Mouse (Mus musculus) forebrain, embryonic 16.5 days (tissue): ENCODE measurements around the gene Fbxl20. TPM values are rescaled to one million over a fixed set of nuclear protein-coding genes. Genes with fewer than 3 reads are reported as not detected.

Experiments
- ATAC-seq: fragments of 200-750 bp; cut with Nextera tagmentation; 2 replicates; pipeline ENCODE4 v1.8.0; 2017; ENCODE audit warnings: mild to moderate bottlenecking, moderate library complexity
- H3K27ac ChIP-seq: fragments of 300-500 bp; sonication (generic); 2 replicates; pipeline ENCODE4 v1.5.1; 2014; ENCODE audit warnings: low read length, control low read depth
- H3K27me3 ChIP-seq: fragments of 300-500 bp; sonication (generic); replicated peaks from 2 replicates; pipeline ENCODE4 v1.6.1; 2014; ENCODE audit warnings: low read length; ENCODE audit not compliant: control insufficient read depth, insufficient read depth
- H3K36me3 ChIP-seq: fragments of 300-500 bp; sonication (generic); 2 replicates; pipeline ENCODE4 v1.6.1; 2014; ENCODE audit not compliant: control insufficient read depth, insufficient read depth
- H3K4me1 ChIP-seq: fragments of 300-500 bp; sonication (generic); replicated peaks from 2 replicates; pipeline ENCODE4 v1.6.1; 2014; ENCODE audit warnings: low read length; ENCODE audit not compliant: control insufficient read depth, insufficient read depth
- H3K4me2 ChIP-seq: fragments of 300-500 bp; sonication (generic); 2 replicates; pipeline ENCODE4 v1.6.1; 2014; ENCODE audit warnings: mild to moderate bottlenecking, low read length, control low read depth
- H3K4me3 ChIP-seq: fragments of 300-500 bp; sonication (generic); replicated peaks from 2 replicates; pipeline ENCODE4 v1.5.1; 2014; ENCODE audit warnings: mild to moderate bottlenecking, low read length, control low read depth
- H3K9ac ChIP-seq: fragments of 300-500 bp; sonication (generic); replicated peaks from 2 replicates; pipeline ENCODE4 v1.6.1; 2014; ENCODE audit warnings: low read depth, low read length, control low read depth
- H3K9me3 ChIP-seq: fragments of 300-500 bp; sonication (generic); 2 replicates; pipeline ENCODE4 v1.6.1; 2016; ENCODE audit warnings: low read length; ENCODE audit not compliant: control insufficient read depth
- WGBS: fragments of 180-500 bp; shearing (Covaris S2); extraction: QIAGEN DNeasy Blood & Tissue Kit; methylation state at CpG from one replicate; pipeline ENCODE4 v1.1.7; 2014; 5-methylcytosine and 5-hydroxymethylcytosine counted together
- polyA plus RNA-seq: library from polyadenylated mRNA; unstranded; fragments of >200 nt; fragmentation: Nextera tagmentation; extraction: Ambion mirVana; gene quantifications from 2 replicates; pipeline ENCODE4 v1.2.1, GENCODE M21; 2015

Gene Fbxl20
- polyA plus RNA-seq, 1 experiment from 2014 or later, result 32.1 TPM

GRCm38 (mm10) chr11:98075195-98075808 lies 74.9 kb downstream of the Fbxl20 start:
- Histone ChIP-seq H3K4me2 (peak overlapping the region; percentile 23; the same call in 1 of the 2 replicates), H3K4me1 (0 out of 2 replicates have a peak, but pooled peaks cover 2% of the 10 kb centered on the region), H3K27me3 (0 out of 2 replicates have a peak, but pooled peaks cover 3% of the 10 kb centered on the region), H3K9ac (0 out of 2 replicates have a peak overlapping the region, but pooled peaks have one; percentile 15), H3K36me3 (no peaks in the 10 kb centered on the region), H3K4me3 (no peak overlapping the region), H3K27ac (no peak overlapping the region), H3K9me3 (no peaks in the 10 kb centered on the region)
- peak; percentile 54; the same call in 1 of the 2 replicates for ATAC-seq
- 23% methylated on average over 13 of the region's 13 CpGs for WGBS

- no peaks in the 10 kb centered on the region for H3K36me3 ChIP-seq
- no peaks in the 10 kb centered on the region for H3K9me3 ChIP-seq
- H3K9ac ChIP-seq, result no peak overlapping the region
- 98% methylated on average over 4 of the region's 4 CpGs for WGBS
- no peak overlapping the region for H3K4me3 ChIP-seq
- H3K4me1 ChIP-seq, result 0 out of 2 replicates have a peak, but pooled peaks cover 2% of the 10 kb centered on the region
- H3K27ac ChIP-seq, result no peak overlapping the region
- 0 out of 2 replicates have a peak, but pooled peaks cover 3% of the 10 kb centered on the region for H3K27me3 ChIP-seq
- no peak for ATAC-seq
- H3K4me2 ChIP-seq, result no peak overlapping the region
These were observed 76.8 kb downstream of the Fbxl20 start for GRCm38 (mm10) chr11:98073442-98073841.

GRCm38 (mm10) chr11:98067255-98067654 lies 82.9 kb downstream of the Fbxl20 start:
- Histone ChIP-seq H3K4me2 (no peak overlapping the region), H3K9ac (no peak overlapping the region), H3K27ac (no peak overlapping the region), H3K9me3 (no peaks in the 10 kb centered on the region), H3K4me3 (no peak overlapping the region), H3K27me3 (no peaks in the 10 kb centered on the region), H3K36me3 (no peaks in the 10 kb centered on the region), H3K4me1 (no peaks in the 10 kb centered on the region; the same call in 1 of the 2 replicates)
- 97% methylated on average over 21 of the region's 21 CpGs for WGBS
- no peak for ATAC-seq

- Histone ChIP-seq H3K9me3 (no peaks in the 10 kb centered on the region), H3K4me1 (peaks cover 4% of the 10 kb centered on the region; the same call in 1 of the 2 replicates), H3K4me2 (no peak overlapping the region), H3K36me3 (no peaks in the 10 kb centered on the region), H3K9ac (no peak overlapping the region), H3K27ac (no peak overlapping the region), H3K4me3 (no peak overlapping the region), H3K27me3 (no peaks in the 10 kb centered on the region)
- 91% methylated on average over 12 of the region's 12 CpGs for WGBS
- ATAC-seq, result no peak
These were observed 84.0 kb downstream of the Fbxl20 start for GRCm38 (mm10) chr11:98066201-98066600.

GRCm38 (mm10) chr11:98061904-98062562 lies 88.2 kb downstream of the Fbxl20 start:
- no peak overlapping the region for H3K9ac ChIP-seq
- H3K4me1 ChIP-seq, result peaks cover 4% of the 10 kb centered on the region
- 41% methylated on average over 6 of the region's 6 CpGs for WGBS
- no peaks in the 10 kb centered on the region for H3K9me3 ChIP-seq
- no peak overlapping the region for H3K4me3 ChIP-seq
- H3K36me3 ChIP-seq, result no peaks in the 10 kb centered on the region
- ATAC-seq, result no peak
- no peak overlapping the region for H3K4me2 ChIP-seq
- H3K27ac ChIP-seq, result no peak overlapping the region
- H3K27me3 ChIP-seq, result no peaks in the 10 kb centered on the region

- no peak overlapping the region for H3K27ac ChIP-seq
- no peaks in the 10 kb centered on the region for H3K36me3 ChIP-seq
- no peak overlapping the region for H3K4me3 ChIP-seq
- WGBS, result 79% methylated on average over 3 of the region's 3 CpGs
- no peak overlapping the region for H3K4me2 ChIP-seq
- no peak for ATAC-seq
- peaks cover 4% of the 10 kb centered on the region for H3K4me1 ChIP-seq
- H3K27me3 ChIP-seq, result no peaks in the 10 kb centered on the region
- no peaks in the 10 kb centered on the region for H3K9me3 ChIP-seq
- H3K9ac ChIP-seq, result no peak overlapping the region
These were observed 88.8 kb downstream of the Fbxl20 start for GRCm38 (mm10) chr11:98061441-98061840.

GRCm38 (mm10) chr11:98060104-98060692 lies 90.0 kb downstream of the Fbxl20 start:
- no peak overlapping the region for H3K27ac ChIP-seq
- H3K36me3 ChIP-seq, result no peaks in the 10 kb centered on the region
- WGBS, result 76% methylated on average over 5 of the region's 5 CpGs
- no peak overlapping the region for H3K4me3 ChIP-seq
- no peaks in the 10 kb centered on the region for H3K9me3 ChIP-seq
- H3K9ac ChIP-seq, result no peak overlapping the region
- no peak for ATAC-seq
- H3K27me3 ChIP-seq, result no peaks in the 10 kb centered on the region
- H3K4me1 ChIP-seq, result peaks cover 4% of the 10 kb centered on the region
- no peak overlapping the region for H3K4me2 ChIP-seq

GRCm38 (mm10) chr11:98059662-98060061 lies 90.5 kb downstream of the Fbxl20 start:
- no peaks in the 10 kb centered on the region for H3K36me3 ChIP-seq
- no peak for ATAC-seq
- H3K4me2 ChIP-seq, result no peak overlapping the region
- H3K9me3 ChIP-seq, result no peaks in the 10 kb centered on the region
- peaks cover 4% of the 10 kb centered on the region for H3K4me1 ChIP-seq
- H3K27me3 ChIP-seq, result no peaks in the 10 kb centered on the region
- no peak overlapping the region for H3K27ac ChIP-seq
- 68% methylated on average over 7 of the region's 7 CpGs for WGBS
- no peak overlapping the region for H3K4me3 ChIP-seq
- no peak overlapping the region for H3K9ac ChIP-seq

- Histone ChIP-seq H3K9ac (no peak overlapping the region), H3K4me1 (peaks cover 11% of the 10 kb centered on the region), H3K4me3 (no peak overlapping the region), H3K4me2 (no peak overlapping the region), H3K36me3 (no peaks in the 10 kb centered on the region), H3K9me3 (no peaks in the 10 kb centered on the region), H3K27me3 (no peaks in the 10 kb centered on the region; the same call in 1 of the 2 replicates), H3K27ac (no peak overlapping the region)
- 80% methylated on average over 5 of the region's 5 CpGs for WGBS
- no peak for ATAC-seq
These were observed 92.2 kb downstream of the Fbxl20 start for GRCm38 (mm10) chr11:98057998-98058397.
